Mouse (Mus musculus): ENCODE measurements around the gene Col4a4. TPM values are rescaled to one million over a fixed set of nuclear protein-coding genes. Genes with fewer than 3 reads are reported as not detected.

Col4a4 gene
- polyA plus RNA-seq, 1 experiment from 2014 or later, result 0.03 TPM

GRCm38 (mm10) chr1:82440123-82440522 is 146.5 kb downstream of the Col4a4 start:
- no peak overlapping the region for H3K9ac ChIP-seq
- ATAC-seq (ENCODE audit: low read depth), result no peak
- peaks cover 3% of the 10 kb centered on the region; the same call in 1 of the 2 replicates for H3K36me3 ChIP-seq
- H3K4me1 ChIP-seq (replicated peaks), result no peaks in the 10 kb centered on the region
- H3K4me3 ChIP-seq (replicated peaks), result no peak overlapping the region
- H3K27me3 ChIP-seq, result no peaks in the 10 kb centered on the region
- no peak for DNase-seq
- no peaks in the 10 kb centered on the region for H3K9me3 ChIP-seq (replicated peaks)
- no peak overlapping the region for H3K4me2 ChIP-seq
- 70% methylated on average over 1 of the region's 1 CpGs for WGBS (ENCODE audit: insufficient replicate concordance)
- H3K27ac ChIP-seq, result no peak overlapping the region

- Histone ChIP-seq H3K4me1 (replicated peaks) (no peaks in the 10 kb centered on the region), H3K36me3 (no peaks in the 10 kb centered on the region), H3K9me3 (replicated peaks) (no peaks in the 10 kb centered on the region), H3K4me3 (replicated peaks) (no peak overlapping the region), H3K27ac (no peak overlapping the region), H3K27me3 (no peaks in the 10 kb centered on the region), H3K4me2 (no peak overlapping the region), H3K9ac (no peak overlapping the region)
- DNase-seq (no peak), ATAC-seq (ENCODE audit: low read depth) (no peak)
- 72% methylated on average over 3 of the region's 3 CpGs for WGBS (ENCODE audit: insufficient replicate concordance)
Measured at GRCm38 (mm10) chr1:82437273-82437672, 149.4 kb downstream of the Col4a4 start.

- 70% methylated on average over 5 of the region's 5 CpGs for WGBS (ENCODE audit: insufficient replicate concordance)
- ATAC-seq (ENCODE audit: low read depth) (no peak), DNase-seq (no peak)
- Histone ChIP-seq H3K27me3 (no peaks in the 10 kb centered on the region), H3K4me2 (no peak overlapping the region), H3K27ac (no peak overlapping the region), H3K4me3 (replicated peaks) (no peak overlapping the region), H3K36me3 (no peaks in the 10 kb centered on the region), H3K9ac (no peak overlapping the region), H3K4me1 (replicated peaks) (no peaks in the 10 kb centered on the region), H3K9me3 (replicated peaks) (no peaks in the 10 kb centered on the region)
Measured at GRCm38 (mm10) chr1:82433649-82434005, 153.0 kb downstream of the Col4a4 start.

- H3K4me2 ChIP-seq, result no peak overlapping the region
- H3K9me3 ChIP-seq (replicated peaks), result no peaks in the 10 kb centered on the region
- ATAC-seq (ENCODE audit: low read depth), result no peak
- DNase-seq, result peak; percentile 11
- no peak overlapping the region for H3K4me3 ChIP-seq (replicated peaks)
- H3K9ac ChIP-seq, result no peak overlapping the region
- H3K4me1 ChIP-seq (replicated peaks), result no peaks in the 10 kb centered on the region
- H3K27ac ChIP-seq, result no peak overlapping the region
- no peaks in the 10 kb centered on the region for H3K27me3 ChIP-seq
- WGBS (ENCODE audit: insufficient replicate concordance), result 73% methylated on average over 15 of the region's 15 CpGs
- H3K36me3 ChIP-seq, result no peaks in the 10 kb centered on the region
Measured at GRCm38 (mm10) chr1:82432919-82433648, 153.6 kb downstream of the Col4a4 start.

- whole genome bisulfite sequencing (ENCODE audit: insufficient replicate concordance), result 49% methylated on average over 1 of the region's 1 CpGs
- Histone ChIP-seq H3K36me3 (no peaks in the 10 kb centered on the region), H3K9ac (no peak overlapping the region), H3K4me1 (replicated peaks) (no peaks in the 10 kb centered on the region), H3K4me3 (replicated peaks) (no peak overlapping the region), H3K27ac (no peak overlapping the region), H3K4me2 (no peak overlapping the region), H3K9me3 (replicated peaks) (no peaks in the 10 kb centered on the region), H3K27me3 (no peaks in the 10 kb centered on the region)
- ATAC-seq (ENCODE audit: low read depth) (no peak), DNase-seq (no peak)
Measured at GRCm38 (mm10) chr1:82429061-82429460, 157.6 kb downstream of the Col4a4 start.

- Histone ChIP-seq H3K9ac (no peak overlapping the region), H3K9me3 (replicated peaks) (no peaks in the 10 kb centered on the region), H3K4me3 (replicated peaks) (no peak overlapping the region), H3K27me3 (no peaks in the 10 kb centered on the region), H3K36me3 (no peaks in the 10 kb centered on the region), H3K4me2 (no peak overlapping the region), H3K27ac (no peak overlapping the region), H3K4me1 (replicated peaks) (no peaks in the 10 kb centered on the region)
- DNase-seq (no peak), ATAC-seq (ENCODE audit: low read depth) (no peak)
- 85% methylated on average over 5 of the region's 5 CpGs for WGBS (ENCODE audit: insufficient replicate concordance)
Measured at GRCm38 (mm10) chr1:82427729-82428128, 158.9 kb downstream of the Col4a4 start.

- Histone ChIP-seq H3K27me3 (no peaks in the 10 kb centered on the region), H3K4me3 (replicated peaks) (no peak overlapping the region), H3K4me1 (replicated peaks) (no peaks in the 10 kb centered on the region), H3K36me3 (no peaks in the 10 kb centered on the region), H3K9me3 (replicated peaks) (no peaks in the 10 kb centered on the region), H3K9ac (no peak overlapping the region), H3K27ac (no peak overlapping the region), H3K4me2 (no peak overlapping the region)
- no peak for DNase-seq
- 75% methylated on average over 4 of the region's 4 CpGs for WGBS (ENCODE audit: insufficient replicate concordance)
- no peak for ATAC-seq (ENCODE audit: low read depth)
Measured at GRCm38 (mm10) chr1:82415641-82416040, 171.0 kb downstream of the Col4a4 start.

- ATAC-seq (ENCODE audit: low read depth), result no peak
- H3K9ac ChIP-seq, result no peak overlapping the region
- no peaks in the 10 kb centered on the region for H3K36me3 ChIP-seq
- 79% methylated on average over 3 of the region's 3 CpGs for WGBS (ENCODE audit: insufficient replicate concordance)
- H3K4me3 ChIP-seq (replicated peaks), result no peak overlapping the region
- H3K27ac ChIP-seq, result no peak overlapping the region
- H3K9me3 ChIP-seq (replicated peaks), result no peaks in the 10 kb centered on the region
- H3K4me1 ChIP-seq (replicated peaks), result no peaks in the 10 kb centered on the region
- no peak for DNase-seq
- H3K4me2 ChIP-seq, result no peak overlapping the region
- no peaks in the 10 kb centered on the region for H3K27me3 ChIP-seq
Measured at GRCm38 (mm10) chr1:82414434-82415045, 172.1 kb downstream of the Col4a4 start.

- H3K4me3 ChIP-seq (replicated peaks), result no peak overlapping the region
- no peaks in the 10 kb centered on the region for H3K27me3 ChIP-seq
- 47% methylated on average over 4 of the region's 4 CpGs for whole genome bisulfite sequencing (ENCODE audit: insufficient replicate concordance)
- H3K27ac ChIP-seq, result no peak overlapping the region
- DNase-seq (no peak), ATAC-seq (ENCODE audit: low read depth) (no peak)
- no peak overlapping the region for H3K4me2 ChIP-seq
- H3K9me3 ChIP-seq (replicated peaks), result no peaks in the 10 kb centered on the region
- H3K9ac ChIP-seq, result no peak overlapping the region
- H3K36me3 ChIP-seq, result no peaks in the 10 kb centered on the region
- H3K4me1 ChIP-seq (replicated peaks), result no peaks in the 10 kb centered on the region
Measured at GRCm38 (mm10) chr1:82412085-82412484, 174.6 kb downstream of the Col4a4 start.

- no peak for ATAC-seq (ENCODE audit: low read depth)
- DNase-seq, result no peak
- no peak overlapping the region for H3K9ac ChIP-seq
Measured at GRCm38 (mm10) chr1:82411521-82411920, 175.1 kb downstream of the Col4a4 start.

GRCm38 (mm10) chr1:82410548-82410947 is 176.1 kb downstream of the Col4a4 start:
- Histone ChIP-seq H3K4me2 (no peak overlapping the region), H3K27me3 (no peaks in the 10 kb centered on the region), H3K9me3 (replicated peaks) (no peaks in the 10 kb centered on the region), H3K4me3 (replicated peaks) (no peak overlapping the region), H3K4me1 (replicated peaks) (no peaks in the 10 kb centered on the region), H3K27ac (no peak overlapping the region), H3K36me3 (no peaks in the 10 kb centered on the region), H3K9ac (no peak overlapping the region)
- ATAC-seq (ENCODE audit: low read depth) (no peak), DNase-seq (no peak)
- WGBS (ENCODE audit: insufficient replicate concordance), result 71% methylated on average over 3 of the region's 3 CpGs

More at GRCm38 (mm10) chr1:82411521-82411920, 175.1 kb downstream of the Col4a4 start:
- no peak overlapping the region for H3K4me3 ChIP-seq (replicated peaks)
- no peaks in the 10 kb centered on the region for H3K36me3 ChIP-seq
- H3K27ac ChIP-seq, result no peak overlapping the region
- H3K4me2 ChIP-seq, result no peak overlapping the region
- WGBS (ENCODE audit: insufficient replicate concordance), result 73% methylated on average over 5 of the region's 5 CpGs
- no peaks in the 10 kb centered on the region for H3K4me1 ChIP-seq (replicated peaks)
- no peaks in the 10 kb centered on the region for H3K27me3 ChIP-seq
- no peaks in the 10 kb centered on the region for H3K9me3 ChIP-seq (replicated peaks)

GRCm38 (mm10) chr1:82409271-82409670 is 177.4 kb downstream of the Col4a4 start:
- WGBS (ENCODE audit: insufficient replicate concordance), result 82% methylated on average over 9 of the region's 9 CpGs
- DNase-seq (no peak), ATAC-seq (ENCODE audit: low read depth) (no peak)
- H3K27ac ChIP-seq, result no peak overlapping the region
- no peaks in the 10 kb centered on the region for H3K36me3 ChIP-seq
- H3K9me3 ChIP-seq (replicated peaks), result no peaks in the 10 kb centered on the region
- no peak overlapping the region for H3K4me2 ChIP-seq
- no peak overlapping the region for H3K9ac ChIP-seq
- no peaks in the 10 kb centered on the region for H3K27me3 ChIP-seq
- H3K4me1 ChIP-seq (replicated peaks), result no peaks in the 10 kb centered on the region
- H3K4me3 ChIP-seq (replicated peaks), result no peak overlapping the region
